Mouse (Mus musculus): ENCODE results near the gene Dnah11. TPM values are rescaled to one million over a fixed set of nuclear protein-coding genes. Genes with fewer than 3 reads are reported as not detected.

Dnah11 gene
- polyA plus RNA-seq (2015; fragmentation: Nextera tagmentation; extraction: Ambion mirVana), result 0.10 and 0.11 TPM in 2 replicates

GRCm38 (mm10) chr12:118198386-118199093, at the start of gene Dnah11:
Gene Dnah11, minus strand, starts transcription at chr12:118199043.
- Histone ChIP-seq H3K9ac (peak within 1 kb of the TSS; percentile 61), H3K27me3 (peaks cover 73% of the 10 kb centered on the region)

GRCm38 (mm10) chr12:118221182-118221581, 22.3 kb upstream of the Dnah11 start:
- WGBS, result 49% methylated on average over 3 of the region's 3 CpGs
- Histone ChIP-seq H3K4me1 (replicated peaks) (peaks cover 5% of the 10 kb centered on the region; the same call in 1 of the 2 replicates), H3K9me3 (no peaks in the 10 kb centered on the region), H3K4me2 (no peak overlapping the region), H3K4me3 (no peak overlapping the region), H3K36me3 (no peaks in the 10 kb centered on the region), H3K9ac (no peak overlapping the region), H3K27ac (replicated peaks) (no peak overlapping the region), H3K27me3 (no peaks in the 10 kb centered on the region)
- no peak for ATAC-seq (ENCODE audit: low read depth)

More at GRCm38 (mm10) chr12:118198386-118199093, at the start of gene Dnah11:
- peak; percentile 98 for ATAC-seq (ENCODE audit: low read depth)
- Histone ChIP-seq H3K4me1 (replicated peaks) (peaks cover 11% of the 10 kb centered on the region), H3K4me2 (peak within 1 kb of the TSS; percentile 93), H3K27ac (replicated peaks) (no peak within 1 kb of the TSS), H3K36me3 (no peaks in the 10 kb centered on the region), H3K4me3 (peak within 1 kb of the TSS; percentile 50), H3K9me3 (no peaks in the 10 kb centered on the region)
- under 1% methylated on average over 47 of the region's 47 CpGs for WGBS

DNA sequence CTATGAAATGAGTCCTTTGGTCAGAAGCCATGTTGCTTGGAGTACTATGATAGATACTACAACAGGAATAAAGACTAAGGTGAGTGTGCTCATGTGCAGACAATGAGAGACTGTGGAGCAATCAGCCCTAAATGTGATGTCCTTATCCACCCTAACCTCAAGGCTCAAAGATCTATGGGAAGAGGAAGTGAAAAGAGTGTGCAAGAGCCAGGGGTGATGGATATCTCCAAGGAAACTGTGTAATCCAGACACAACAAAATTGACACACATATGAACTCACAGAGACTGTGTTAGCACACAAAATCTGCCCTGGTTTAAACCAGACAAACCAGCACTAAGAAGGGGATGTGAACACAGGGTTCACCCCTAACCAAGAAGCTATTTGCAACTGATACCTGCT, 21.2 kb upstream of the Dnah11 start:
- Histone ChIP-seq H3K4me2 (no peak overlapping the region), H3K27me3 (no peaks in the 10 kb centered on the region), H3K4me1 (replicated peaks) (peaks cover 5% of the 10 kb centered on the region; the same call in 1 of the 2 replicates), H3K36me3 (no peaks in the 10 kb centered on the region), H3K9ac (no peak overlapping the region), H3K27ac (replicated peaks) (no peak overlapping the region), H3K4me3 (no peak overlapping the region), H3K9me3 (no peaks in the 10 kb centered on the region)
- no peak for ATAC-seq (ENCODE audit: low read depth)

DNA sequence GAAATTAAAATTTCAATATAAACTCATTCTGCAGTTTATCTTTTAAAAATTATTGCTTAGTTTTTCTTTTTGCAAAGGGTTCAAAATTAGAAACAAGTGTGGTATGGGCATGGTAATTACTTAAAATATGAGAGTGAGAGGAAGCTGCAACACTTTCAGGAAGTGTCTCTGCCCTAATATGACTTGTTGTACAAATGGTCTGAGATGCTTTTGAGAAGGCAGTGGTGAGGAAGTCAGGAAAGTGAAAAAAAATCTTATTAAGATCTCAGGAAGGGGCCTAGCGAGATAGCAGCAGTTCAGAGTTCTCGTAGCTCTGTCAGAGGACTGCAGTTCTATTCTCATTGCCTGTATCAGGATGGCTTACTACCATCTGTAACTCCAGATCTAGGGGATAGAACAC, 13.3 kb upstream of the Dnah11 start:
- no peaks in the 10 kb centered on the region for H3K9me3 ChIP-seq
- 86% methylated on average over 2 of the region's 2 CpGs for WGBS
- no peak for ATAC-seq (ENCODE audit: low read depth)
- no peaks in the 10 kb centered on the region for H3K36me3 ChIP-seq
- H3K27me3 ChIP-seq, result 0 out of 2 replicates have a peak, but pooled peaks cover 3% of the 10 kb centered on the region
- H3K27ac ChIP-seq (replicated peaks), result no peak overlapping the region
- no peaks in the 10 kb centered on the region for H3K4me1 ChIP-seq (replicated peaks)
- H3K4me2 ChIP-seq, result no peak overlapping the region
- no peak overlapping the region for H3K9ac ChIP-seq
- no peak overlapping the region for H3K4me3 ChIP-seq

DNA sequence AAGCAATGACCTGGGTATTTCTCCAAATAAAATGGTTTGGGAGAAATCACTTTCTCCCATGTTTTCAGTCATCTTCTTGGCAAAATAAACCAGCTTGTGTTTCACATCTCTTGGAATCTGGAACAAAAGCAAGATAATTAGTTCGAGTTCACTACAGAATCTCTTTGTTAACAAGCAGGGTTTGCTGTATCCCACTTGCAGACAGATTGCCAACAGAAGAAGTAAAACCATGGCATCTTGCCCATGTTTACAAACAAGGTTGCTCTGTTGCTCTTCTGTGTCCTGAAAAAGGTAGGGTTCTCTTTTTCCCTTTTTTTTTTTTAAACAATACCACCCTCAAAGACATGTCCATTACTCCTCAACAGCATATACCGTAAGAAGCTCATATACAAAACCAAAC, 2.3 kb downstream of the Dnah11 start:
- WGBS, result 70% methylated on average over 2 of the region's 2 CpGs
- Histone ChIP-seq H3K9ac (no peak overlapping the region), H3K36me3 (no peaks in the 10 kb centered on the region), H3K27me3 (peaks cover 81% of the 10 kb centered on the region), H3K9me3 (no peaks in the 10 kb centered on the region), H3K4me2 (no peak overlapping the region), H3K4me1 (replicated peaks) (peaks cover 11% of the 10 kb centered on the region), H3K27ac (replicated peaks) (no peak overlapping the region), H3K4me3 (no peak overlapping the region)
- no peak for ATAC-seq (ENCODE audit: low read depth)

DNA sequence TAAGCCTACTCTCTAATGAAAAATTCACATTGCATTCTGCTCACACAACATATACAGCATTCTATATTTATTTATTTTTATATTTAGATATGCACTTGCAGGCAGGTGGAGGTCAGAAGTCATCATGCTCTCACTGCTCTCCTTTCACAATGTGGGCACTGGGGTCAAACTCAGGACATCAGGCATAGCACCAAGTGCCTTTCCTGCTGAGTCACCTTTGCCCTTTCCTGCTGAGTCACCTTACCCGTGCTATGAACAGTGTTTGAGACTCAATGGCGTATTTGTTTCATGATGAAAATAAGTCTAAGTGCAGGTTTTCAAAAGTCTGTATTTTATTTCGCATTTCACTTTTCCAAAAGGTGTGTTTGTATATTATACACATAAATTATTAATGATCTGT, 9.3 kb downstream of the Dnah11 start:
- no peak for ATAC-seq (ENCODE audit: low read depth)
- Histone ChIP-seq H3K27ac (replicated peaks) (no peak overlapping the region), H3K9me3 (no peaks in the 10 kb centered on the region), H3K36me3 (no peaks in the 10 kb centered on the region), H3K27me3 (peaks cover 67% of the 10 kb centered on the region), H3K4me1 (replicated peaks) (peaks cover 7% of the 10 kb centered on the region), H3K4me3 (no peak overlapping the region), H3K9ac (no peak overlapping the region), H3K4me2 (no peak overlapping the region)
- 70% methylated on average over 3 of the region's 3 CpGs for WGBS

- H3K9ac ChIP-seq, result no peak overlapping the region
- no peaks in the 10 kb centered on the region for H3K9me3 ChIP-seq
- H3K4me1 ChIP-seq (replicated peaks), result peaks cover 7% of the 10 kb centered on the region
- no peak overlapping the region for H3K4me2 ChIP-seq
- no peak overlapping the region for H3K4me3 ChIP-seq
- peaks cover 54% of the 10 kb centered on the region for H3K27me3 ChIP-seq
- WGBS, result 33% methylated on average over 2 of the region's 2 CpGs
- no peak for ATAC-seq (ENCODE audit: low read depth)
- no peak overlapping the region for H3K27ac ChIP-seq (replicated peaks)
- H3K36me3 ChIP-seq, result no peaks in the 10 kb centered on the region
Measured at GRCm38 (mm10) chr12:118187663-118188062, 11.2 kb downstream of the Dnah11 start.

GRCm38 (mm10) chr12:118186881-118187489, 11.9 kb downstream of the Dnah11 start:
- H3K4me3 ChIP-seq, result no peak overlapping the region
- no peak overlapping the region for H3K27ac ChIP-seq (replicated peaks)
- 3% methylated on average over 4 of the region's 4 CpGs for WGBS
- H3K9ac ChIP-seq, result no peak overlapping the region
- ATAC-seq (ENCODE audit: low read depth), result no peak; the same call in 1 of the 2 replicates
- peaks cover 7% of the 10 kb centered on the region for H3K4me1 ChIP-seq (replicated peaks)
- peaks cover 56% of the 10 kb centered on the region for H3K27me3 ChIP-seq
- H3K4me2 ChIP-seq, result no peak overlapping the region
- no peaks in the 10 kb centered on the region for H3K9me3 ChIP-seq
- H3K36me3 ChIP-seq, result no peaks in the 10 kb centered on the region

DNA sequence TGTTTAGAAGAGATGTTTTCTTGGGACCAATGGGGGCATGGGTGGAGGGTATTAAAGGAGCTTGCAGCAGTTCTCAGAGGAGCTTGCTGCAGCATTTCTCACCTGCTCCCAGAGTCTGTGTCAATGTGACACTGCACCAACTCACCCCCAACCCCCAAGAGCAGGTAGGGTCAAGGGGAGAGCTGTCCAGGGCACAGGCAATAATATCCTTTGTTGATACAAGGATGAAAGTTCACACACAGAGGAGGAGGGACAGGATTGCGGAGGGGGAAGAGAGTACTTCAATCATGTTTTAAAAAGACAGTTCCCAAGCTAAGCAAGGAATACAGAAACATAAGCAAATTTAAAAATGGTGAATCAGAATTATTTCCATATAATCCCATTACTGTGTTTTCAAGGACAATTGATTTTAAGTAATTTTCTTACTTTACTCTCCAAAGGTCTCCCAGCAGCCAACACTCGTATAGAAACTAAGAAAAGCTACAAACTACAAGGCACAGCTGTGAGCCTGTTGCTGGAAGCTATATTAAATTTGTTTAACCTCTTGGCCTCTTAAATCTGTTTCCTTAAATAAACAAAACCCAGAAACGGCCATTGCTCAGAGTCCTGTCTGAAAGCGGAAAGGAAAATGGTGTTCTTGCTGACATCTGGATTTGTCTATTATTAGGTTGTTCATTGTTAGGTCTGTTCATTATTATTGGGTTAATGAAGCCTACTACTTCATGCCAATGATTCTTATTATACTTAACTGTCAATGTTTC, 12.5 kb downstream of the Dnah11 start:
- Histone ChIP-seq H3K9me3 (no peaks in the 10 kb centered on the region), H3K27ac (replicated peaks) (no peak overlapping the region), H3K4me2 (no peak overlapping the region), H3K36me3 (no peaks in the 10 kb centered on the region), H3K4me3 (no peak overlapping the region), H3K9ac (no peak overlapping the region), H3K27me3 (peaks cover 58% of the 10 kb centered on the region), H3K4me1 (replicated peaks) (peaks cover 7% of the 10 kb centered on the region)
- 35% methylated on average over 4 of the region's 4 CpGs for WGBS
- ATAC-seq (ENCODE audit: low read depth), result no peak

- Histone ChIP-seq H3K36me3 (no peaks in the 10 kb centered on the region), H3K27me3 (peaks cover 47% of the 10 kb centered on the region), H3K4me3 (no peak overlapping the region), H3K9ac (no peak overlapping the region), H3K4me2 (no peak overlapping the region), H3K4me1 (replicated peaks) (peaks cover 7% of the 10 kb centered on the region), H3K9me3 (no peaks in the 10 kb centered on the region), H3K27ac (replicated peaks) (no peak overlapping the region)
- 74% methylated on average over 1 of the region's 1 CpGs for WGBS
- no peak for ATAC-seq (ENCODE audit: low read depth)
Measured at GRCm38 (mm10) chr12:118184731-118185130, 14.1 kb downstream of the Dnah11 start.

DNA sequence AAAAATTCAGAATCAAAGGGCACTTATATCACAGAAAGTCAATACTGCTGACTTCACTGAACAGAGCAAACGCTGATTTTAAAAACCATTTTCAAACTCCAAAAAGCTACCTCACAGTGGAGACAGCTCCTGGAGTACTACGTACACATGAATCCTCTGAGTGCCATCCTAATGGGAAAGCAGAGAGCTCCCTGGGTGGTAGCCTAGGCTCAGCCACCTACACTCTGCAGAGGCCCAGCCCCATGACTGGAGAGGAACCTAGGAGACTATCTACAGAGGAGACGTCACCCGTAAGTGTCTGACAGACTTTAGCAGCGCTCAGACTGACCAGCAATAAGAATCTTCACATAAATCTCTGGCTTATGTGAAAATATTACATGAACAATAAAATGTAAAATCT, 21.1 kb downstream of the Dnah11 start:
- H3K4me2 ChIP-seq, result no peak overlapping the region
- WGBS, result 96% methylated on average over 5 of the region's 5 CpGs
- H3K27me3 ChIP-seq, result peaks cover 14% of the 10 kb centered on the region
- H3K9ac ChIP-seq, result no peak overlapping the region
- no peak overlapping the region for H3K27ac ChIP-seq (replicated peaks)
- ATAC-seq (ENCODE audit: low read depth), result no peak
- H3K36me3 ChIP-seq, result no peaks in the 10 kb centered on the region
- no peaks in the 10 kb centered on the region for H3K4me1 ChIP-seq (replicated peaks)
- no peaks in the 10 kb centered on the region for H3K9me3 ChIP-seq
- no peak overlapping the region for H3K4me3 ChIP-seq

GRCm38 (mm10) chr12:118164785-118165184, 34.1 kb downstream of the Dnah11 start:
- Histone ChIP-seq H3K4me3 (no peak overlapping the region), H3K9ac (no peak overlapping the region), H3K9me3 (0 out of 2 replicates have a peak, but pooled peaks cover 9% of the 10 kb centered on the region), H3K27me3 (no peaks in the 10 kb centered on the region), H3K4me1 (replicated peaks) (0 out of 2 replicates have a peak, but pooled peaks cover 2% of the 10 kb centered on the region), H3K27ac (replicated peaks) (no peak overlapping the region), H3K4me2 (no peak overlapping the region), H3K36me3 (no peaks in the 10 kb centered on the region)
- no peak for ATAC-seq (ENCODE audit: low read depth)
- 49% methylated on average over 4 of the region's 4 CpGs for WGBS
